Mouse (Mus musculus): Measurements from ENCODE around the gene Slc4a1ap. TPM values are rescaled to one million over a fixed set of nuclear protein-coding genes. Genes with fewer than 3 reads are reported as not detected.
"Not testable (repeated sequence)": the region's sequence is repeated elsewhere in the genome, so short reads cannot be mapped to it uniquely, and the experiment has no call there.

Gene Slc4a1ap
- polyA plus RNA-seq, 1 experiment = 15.9 TPM

GRCm38 (mm10) chr5:31581932-31582331 lies 55.1 kb downstream of the Slc4a1ap start:
- Histone ChIP-seq H3K4me2 (ENCODE audit: low read depth) (no peak overlapping the region), H3K27me3 (ENCODE audit: control insufficient read depth, insufficient read depth, insufficient read length) (no peaks in the 10 kb centered on the region), H3ac (ENCODE audit: control insufficient read depth, insufficient read length) (no peak overlapping the region), H3K79me2 (ENCODE audit: control insufficient read depth, insufficient read depth) (no peaks in the 10 kb centered on the region), H3K36me3 (ENCODE audit: control insufficient read depth, insufficient read depth) (no peaks in the 10 kb centered on the region), H3K4me3 (no peak overlapping the region)
- TF ChIP-seq USF1 (IDR thresholded peaks at IDR 0.05; ENCODE audit: low read depth) = no peak
- TF ChIP-seq POLR2AphosphoS2 (IDR thresholded peaks at IDR 0.05; ENCODE audit: insufficient read length, low read depth) = no peak
- no peak for TF ChIP-seq SRF (IDR thresholded peaks at IDR 0.05; ENCODE audit: control insufficient read depth, insufficient read length, low read depth)
- no peak for TF ChIP-seq MAX (IDR thresholded peaks at IDR 0.05; ENCODE audit: low read depth)
- TF ChIP-seq TCF3 (IDR thresholded peaks at IDR 0.05; ENCODE audit: insufficient read length, low read depth) = no peak
- TF ChIP-seq MYOD1 (IDR thresholded peaks at IDR 0.05; ENCODE audit: control insufficient read depth in 1 of 3, insufficient read length in 2 of 3, low read depth in 2 of 3) = no peak
- TF ChIP-seq E2F4 (IDR thresholded peaks at IDR 0.05; ENCODE audit: insufficient read depth) = no peak
- no peak for TF ChIP-seq CEBPB (IDR thresholded peaks at IDR 0.05; ENCODE audit: insufficient read depth, poor library complexity, severe bottlenecking)
- no peak for TF ChIP-seq REST (IDR thresholded peaks at IDR 0.05; ENCODE audit: insufficient read depth, insufficient read length)
- no peak for TF ChIP-seq POLR2A (IDR thresholded peaks at IDR 0.05; ENCODE audit: insufficient read length, low read depth)
- TF ChIP-seq TCF12 (IDR thresholded peaks at IDR 0.05; ENCODE audit: insufficient read depth, poor library complexity, severe bottlenecking) = no peak
- TF ChIP-seq MYOG (IDR thresholded peaks at IDR 0.05; ENCODE audit: control insufficient read depth in 1 of 3, insufficient read depth in 1 of 3, insufficient read length in 2 of 3, low read depth in 2 of 3) = no peak

- H3K79me2 ChIP-seq (ENCODE audit: control insufficient read depth, insufficient read depth) = no peaks in the 10 kb centered on the region
These were observed 56.5 kb downstream of the Slc4a1ap start for GRCm38 (mm10) chr5:31583261-31583660.

GRCm38 (mm10) chr5:31585526-31585925 lies 58.7 kb downstream of the Slc4a1ap start:
- no peak overlapping the region for H3K4me2 ChIP-seq (ENCODE audit: low read depth)
- no peaks in the 10 kb centered on the region for H3K36me3 ChIP-seq (ENCODE audit: control insufficient read depth, insufficient read depth)
- no peaks in the 10 kb centered on the region for H3K79me2 ChIP-seq (ENCODE audit: control insufficient read depth, insufficient read depth)
- TF ChIP-seq CEBPB (IDR thresholded peaks at IDR 0.05; ENCODE audit: insufficient read depth, poor library complexity, severe bottlenecking) (no peak), MYOD1 (IDR thresholded peaks at IDR 0.05; ENCODE audit: control insufficient read depth in 1 of 3, insufficient read length in 2 of 3, low read depth in 2 of 3) (no peak), E2F4 (IDR thresholded peaks at IDR 0.05; ENCODE audit: insufficient read depth) (no peak), POLR2A (IDR thresholded peaks at IDR 0.05; ENCODE audit: insufficient read length, low read depth) (no peak), SRF (IDR thresholded peaks at IDR 0.05; ENCODE audit: control insufficient read depth, insufficient read length, low read depth) (no peak), TCF12 (IDR thresholded peaks at IDR 0.05; ENCODE audit: insufficient read depth, poor library complexity, severe bottlenecking) (no peak), MAX (IDR thresholded peaks at IDR 0.05; ENCODE audit: low read depth) (no peak), MYOG (IDR thresholded peaks at IDR 0.05; ENCODE audit: control insufficient read depth in 1 of 3, insufficient read depth in 1 of 3, insufficient read length in 2 of 3, low read depth in 2 of 3) (no peak), POLR2AphosphoS2 (IDR thresholded peaks at IDR 0.05; ENCODE audit: insufficient read length, low read depth) (no peak), REST (IDR thresholded peaks at IDR 0.05; ENCODE audit: insufficient read depth, insufficient read length) (no peak), USF1 (IDR thresholded peaks at IDR 0.05; ENCODE audit: low read depth) (no peak), TCF3 (IDR thresholded peaks at IDR 0.05; ENCODE audit: insufficient read length, low read depth) (no peak)
- no peaks in the 10 kb centered on the region for H3K27me3 ChIP-seq (ENCODE audit: control insufficient read depth, insufficient read depth, insufficient read length)
- H3ac ChIP-seq (ENCODE audit: control insufficient read depth, insufficient read length) = no peak overlapping the region
- H3K4me3 ChIP-seq = no peak overlapping the region

More at GRCm38 (mm10) chr5:31583261-31583660, 56.5 kb downstream of the Slc4a1ap start:
- H3K4me2 ChIP-seq (ENCODE audit: low read depth) = no peak overlapping the region
- no peaks in the 10 kb centered on the region for H3K27me3 ChIP-seq (ENCODE audit: control insufficient read depth, insufficient read depth, insufficient read length)
- H3K36me3 ChIP-seq (ENCODE audit: control insufficient read depth, insufficient read depth) = no peaks in the 10 kb centered on the region
- H3ac ChIP-seq (ENCODE audit: control insufficient read depth, insufficient read length) = no peak overlapping the region
- no peak overlapping the region for H3K4me3 ChIP-seq
- no peak for TF ChIP-seq E2F4 (IDR thresholded peaks at IDR 0.05; ENCODE audit: insufficient read depth)
- TF ChIP-seq MAX (IDR thresholded peaks at IDR 0.05; ENCODE audit: low read depth) = no peak
- no peak for TF ChIP-seq TCF12 (IDR thresholded peaks at IDR 0.05; ENCODE audit: insufficient read depth, poor library complexity, severe bottlenecking)
- TF ChIP-seq USF1 (IDR thresholded peaks at IDR 0.05; ENCODE audit: low read depth) = no peak
- TF ChIP-seq POLR2A (IDR thresholded peaks at IDR 0.05; ENCODE audit: insufficient read length, low read depth) = no peak

- no peaks in the 10 kb centered on the region for H3K36me3 ChIP-seq (ENCODE audit: control insufficient read depth, insufficient read depth)
- H3K4me3 ChIP-seq = no peak overlapping the region
- no peaks in the 10 kb centered on the region for H3K79me2 ChIP-seq (ENCODE audit: control insufficient read depth, insufficient read depth)
- no peaks in the 10 kb centered on the region for H3K27me3 ChIP-seq (ENCODE audit: control insufficient read depth, insufficient read depth, insufficient read length)
- TF ChIP-seq REST (IDR thresholded peaks at IDR 0.05; ENCODE audit: insufficient read depth, insufficient read length) (no peak), POLR2A (IDR thresholded peaks at IDR 0.05; ENCODE audit: insufficient read length, low read depth) (no peak), TCF3 (IDR thresholded peaks at IDR 0.05; ENCODE audit: insufficient read length, low read depth) (no peak), USF1 (IDR thresholded peaks at IDR 0.05; ENCODE audit: low read depth) (no peak), POLR2AphosphoS2 (IDR thresholded peaks at IDR 0.05; ENCODE audit: insufficient read length, low read depth) (no peak), E2F4 (IDR thresholded peaks at IDR 0.05; ENCODE audit: insufficient read depth) (no peak), MYOD1 (IDR thresholded peaks at IDR 0.05; ENCODE audit: control insufficient read depth in 1 of 3, insufficient read length in 2 of 3, low read depth in 2 of 3) (no peak), SRF (IDR thresholded peaks at IDR 0.05; ENCODE audit: control insufficient read depth, insufficient read length, low read depth) (no peak), MAX (IDR thresholded peaks at IDR 0.05; ENCODE audit: low read depth) (no peak), TCF12 (IDR thresholded peaks at IDR 0.05; ENCODE audit: insufficient read depth, poor library complexity, severe bottlenecking) (no peak), CEBPB (IDR thresholded peaks at IDR 0.05; ENCODE audit: insufficient read depth, poor library complexity, severe bottlenecking) (no peak), MYOG (IDR thresholded peaks at IDR 0.05; ENCODE audit: control insufficient read depth in 1 of 3, insufficient read depth in 1 of 3, insufficient read length in 2 of 3, low read depth in 2 of 3) (no peak)
- H3K4me2 ChIP-seq (ENCODE audit: low read depth) = no peak overlapping the region
- H3ac ChIP-seq (ENCODE audit: control insufficient read depth, insufficient read length) = no peak overlapping the region
These were observed 61.2 kb downstream of the Slc4a1ap start for GRCm38 (mm10) chr5:31588016-31588415.

GRCm38 (mm10) chr5:31588672-31589071 lies 61.9 kb downstream of the Slc4a1ap start:
- H3K4me2 ChIP-seq (ENCODE audit: low read depth); H3ac ChIP-seq (ENCODE audit: control insufficient read depth, insufficient read length); H3K79me2 ChIP-seq (ENCODE audit: control insufficient read depth, insufficient read depth); H3K4me3 ChIP-seq; H3K27me3 ChIP-seq (ENCODE audit: control insufficient read depth, insufficient read depth, insufficient read length); H3K36me3 ChIP-seq (ENCODE audit: control insufficient read depth, insufficient read depth): not testable (repeated sequence)

All from myocyte (in vitro differentiated cells).